Mouse (Mus musculus) heart, embryonic 10.5 days (tissue): ENCODE measurements at regions not wholly inside any gene's neighbourhood (a gene's known extent, or its start where the extent isn't known, plus 50 kb on each side); places are given as distances from the start of the nearest gene placed in this dataset.

ENCODE experiments used
- DNase-seq: peaks from one replicate; pipeline ENCODE4 v3.0.0-alpha.2; 2017; ENCODE audit warnings: low spot score
- H3K27ac ChIP-seq: fragments of 300-500 bp; sonication (generic); 2 replicates; pipeline ENCODE4 v1.5.1; 2016; ENCODE audit warnings: mild to moderate bottlenecking
- H3K27me3 ChIP-seq: fragments of 300-500 bp; sonication (generic); 2 replicates; pipeline ENCODE4 v1.6.1; 2016; ENCODE audit warnings: mild to moderate bottlenecking; ENCODE audit not compliant: poor library complexity, insufficient read depth, severe bottlenecking
- H3K36me3 ChIP-seq: fragments of 300-500 bp; sonication (generic); 2 replicates; pipeline ENCODE4 v1.6.1; 2016; ENCODE audit warnings: mild to moderate bottlenecking, moderate library complexity
- H3K4me1 ChIP-seq: fragments of 300-500 bp; sonication (generic); 2 replicates; pipeline ENCODE4 v1.6.1; 2016; ENCODE audit warnings: mild to moderate bottlenecking
- H3K4me3 ChIP-seq: fragments of 300-500 bp; sonication (generic); 2 replicates; pipeline ENCODE4 v1.5.1; 2016; ENCODE audit warnings: mild to moderate bottlenecking, moderate library complexity
- H3K9me3 ChIP-seq: fragments of 300-500 bp; sonication (generic); 2 replicates; pipeline ENCODE4 v1.6.1; 2016; ENCODE audit warnings: mild to moderate bottlenecking, moderate library complexity
- WGBS: fragments of 180-500 bp; shearing (Covaris S2); methylation state at CpG from one replicate; pipeline ENCODE4 v1.1.7; 2016; 5-methylcytosine and 5-hydroxymethylcytosine counted together

DNA sequence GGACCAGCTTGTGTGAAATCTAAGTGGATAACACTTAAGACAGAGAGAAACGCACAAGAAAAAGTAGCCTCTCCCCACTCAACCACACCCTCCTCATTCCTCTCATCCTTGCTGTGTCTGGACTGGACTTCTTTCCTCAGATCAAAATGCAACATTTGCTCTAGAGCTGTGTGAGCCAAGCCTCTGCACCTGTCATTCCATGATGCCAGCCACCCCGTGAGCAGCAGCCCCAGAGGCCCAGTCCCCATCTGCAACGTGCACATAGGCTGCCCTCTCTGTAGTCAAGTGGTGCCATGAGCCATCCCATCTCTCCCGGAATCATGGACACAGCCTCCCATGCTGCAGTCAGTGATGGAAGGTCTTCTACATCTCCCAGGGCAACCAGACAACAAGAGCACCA lies 55.1 kb upstream of the Gpc1 start:
- H3K27ac ChIP-seq, result no peak overlapping the region
- no peaks in the 10 kb centered on the region for H3K9me3 ChIP-seq
- H3K4me1 ChIP-seq, result peaks cover 45% of the 10 kb centered on the region
- 78% methylated on average over 4 of the region's 4 CpGs for WGBS
- DNase-seq, result no peak
- H3K36me3 ChIP-seq, result no peaks in the 10 kb centered on the region
- H3K4me3 ChIP-seq, result no peak overlapping the region
- H3K27me3 ChIP-seq, result peaks cover 73% of the 10 kb centered on the region

DNA sequence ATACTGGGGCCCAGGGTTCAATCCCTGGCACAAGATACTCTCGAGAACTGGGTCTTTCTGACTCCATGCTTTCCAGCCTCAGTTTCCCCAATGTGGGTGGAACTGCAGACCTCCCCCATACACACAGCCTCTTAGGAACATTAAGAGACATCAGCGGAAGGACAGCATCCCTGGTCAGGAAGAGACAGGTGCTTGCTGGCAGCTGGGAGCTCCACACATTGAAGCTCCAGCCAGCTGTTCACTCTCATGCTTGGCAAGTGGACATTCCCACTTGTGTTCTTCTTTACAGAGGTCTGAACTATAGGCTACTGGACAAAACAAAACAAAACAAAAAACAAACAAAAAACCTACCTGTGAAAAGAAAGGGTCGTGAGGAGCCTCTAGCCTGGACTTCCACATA lies 55.5 kb upstream of the Gpc1 start:
- 62% methylated on average over 3 of the region's 3 CpGs for WGBS
- DNase-seq, result no peak
- H3K27ac ChIP-seq, result no peak overlapping the region
- no peaks in the 10 kb centered on the region for H3K36me3 ChIP-seq
- H3K4me3 ChIP-seq, result no peak overlapping the region
- peaks cover 49% of the 10 kb centered on the region for H3K4me1 ChIP-seq
- H3K27me3 ChIP-seq, result peaks cover 73% of the 10 kb centered on the region
- no peaks in the 10 kb centered on the region for H3K9me3 ChIP-seq

DNA sequence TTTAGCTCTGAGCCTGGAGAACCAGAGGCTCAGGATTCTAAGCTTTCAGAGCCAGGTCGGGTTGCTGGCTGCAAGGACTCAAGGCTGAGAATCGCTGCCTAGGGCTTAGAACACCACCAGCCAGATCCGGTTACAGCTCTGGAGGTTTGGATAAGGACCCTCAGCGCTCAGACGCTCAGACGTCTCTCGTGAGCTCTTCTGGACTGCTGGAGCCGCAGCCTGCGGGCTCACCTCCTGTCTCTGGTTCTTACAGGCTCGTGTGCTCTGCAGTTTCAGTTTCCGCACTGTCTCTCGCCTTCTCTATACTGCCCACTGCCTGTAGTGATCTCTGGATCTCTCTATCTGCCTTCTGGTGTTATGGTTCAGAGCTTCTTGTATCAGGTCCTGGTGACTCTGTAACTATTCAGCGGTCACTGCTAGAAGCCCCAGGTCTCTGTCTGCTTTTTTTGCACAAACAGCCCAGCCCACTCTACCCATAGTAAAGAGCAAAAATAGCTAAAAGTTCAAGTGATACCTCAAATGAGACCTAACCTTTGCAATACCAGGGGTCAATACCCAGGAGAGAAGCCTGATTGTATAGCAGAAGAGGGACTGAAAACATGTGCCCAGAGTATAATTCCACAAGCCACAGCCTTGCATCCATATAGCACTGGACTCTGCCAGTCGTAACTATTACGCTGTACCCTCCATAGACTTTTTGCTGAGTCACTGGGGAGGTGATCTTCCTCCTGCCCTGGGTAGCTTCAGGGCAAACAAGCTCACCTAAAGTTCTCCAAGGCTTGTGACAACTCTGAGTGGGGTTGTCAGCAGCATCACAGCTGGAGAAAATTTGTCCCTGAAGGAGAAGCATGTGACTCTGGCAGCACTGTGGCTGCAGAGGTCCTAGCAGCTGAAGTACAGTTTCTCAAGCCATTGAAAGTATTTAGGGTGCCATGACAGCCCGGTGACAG lies 56.4 kb upstream of the Gpc1 start:
- Histone ChIP-seq H3K36me3 (no peaks in the 10 kb centered on the region), H3K4me3 (peak overlapping the region; percentile 35; the same call in 1 of the 2 replicates), H3K4me1 (peaks cover 49% of the 10 kb centered on the region), H3K9me3 (no peaks in the 10 kb centered on the region), H3K27ac (peak overlapping the region; percentile 60), H3K27me3 (peaks cover 73% of the 10 kb centered on the region)
- DNase-seq, result peak; percentile 84
- 16% methylated on average over 16 of the region's 16 CpGs for WGBS

GRCm38 (mm10) chr1:92774006-92774405 lies 57.4 kb upstream of the Gpc1 start:
- Histone ChIP-seq H3K27me3 (peaks cover 73% of the 10 kb centered on the region), H3K4me3 (peak overlapping the region; percentile 35; the same call in 1 of the 2 replicates), H3K36me3 (no peaks in the 10 kb centered on the region), H3K4me1 (peaks cover 49% of the 10 kb centered on the region), H3K9me3 (no peaks in the 10 kb centered on the region), H3K27ac (peak overlapping the region; percentile 60)
- no peak for DNase-seq
- WGBS, result 51% methylated on average over 3 of the region's 3 CpGs

DNA sequence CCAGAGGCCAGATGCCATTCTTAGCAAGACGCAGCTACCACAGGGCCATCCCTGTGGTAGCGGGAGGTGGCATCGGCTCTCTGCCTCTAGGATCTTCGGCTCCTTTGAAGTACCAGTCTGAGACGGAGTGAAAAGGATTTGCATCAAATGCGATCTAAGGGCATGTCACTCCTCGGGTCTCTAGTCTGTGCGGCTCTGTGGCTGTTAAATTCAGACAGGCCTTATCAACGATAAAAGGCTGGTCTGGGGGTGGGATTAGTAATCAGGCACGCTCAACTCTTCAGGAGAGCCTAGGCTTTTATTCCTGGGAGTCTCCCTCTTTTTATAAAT lies 58.7 kb upstream of the Gpc1 start:
- DNase-seq, result no peak
- Histone ChIP-seq H3K4me1 (peaks cover 49% of the 10 kb centered on the region), H3K27me3 (peaks cover 73% of the 10 kb centered on the region)

GRCm38 (mm10) chr1:92772101-92772783 lies 59.2 kb upstream of the Gpc1 start:
- H3K9me3 ChIP-seq, result no peaks in the 10 kb centered on the region
- peaks cover 49% of the 10 kb centered on the region for H3K4me1 ChIP-seq
- H3K27me3 ChIP-seq, result peaks cover 73% of the 10 kb centered on the region
- no peak overlapping the region for H3K4me3 ChIP-seq
- WGBS, result 32% methylated on average over 9 of the region's 9 CpGs
- no peaks in the 10 kb centered on the region for H3K36me3 ChIP-seq
- peak; percentile 81 for DNase-seq
- peak overlapping the region; percentile 31; the same call in 1 of the 2 replicates for H3K27ac ChIP-seq

More for the DNA sequence above, 58.7 kb upstream of the Gpc1 start:
- no peaks in the 10 kb centered on the region for H3K36me3 ChIP-seq
- 25% methylated on average over 10 of the region's 10 CpGs for WGBS
- peak overlapping the region; percentile 31; the same call in 1 of the 2 replicates for H3K27ac ChIP-seq
- H3K4me3 ChIP-seq, result no peak overlapping the region
- H3K9me3 ChIP-seq, result no peaks in the 10 kb centered on the region

GRCm38 (mm10) chr1:92769696-92770095 lies 61.7 kb upstream of the Gpc1 start:
- Histone ChIP-seq H3K27ac (no peak overlapping the region), H3K27me3 (peaks cover 87% of the 10 kb centered on the region), H3K9me3 (no peaks in the 10 kb centered on the region), H3K4me1 (peaks cover 37% of the 10 kb centered on the region), H3K4me3 (no peak overlapping the region), H3K36me3 (no peaks in the 10 kb centered on the region)
- no peak for DNase-seq
- WGBS, result 73% methylated on average over 7 of the region's 7 CpGs

DNA sequence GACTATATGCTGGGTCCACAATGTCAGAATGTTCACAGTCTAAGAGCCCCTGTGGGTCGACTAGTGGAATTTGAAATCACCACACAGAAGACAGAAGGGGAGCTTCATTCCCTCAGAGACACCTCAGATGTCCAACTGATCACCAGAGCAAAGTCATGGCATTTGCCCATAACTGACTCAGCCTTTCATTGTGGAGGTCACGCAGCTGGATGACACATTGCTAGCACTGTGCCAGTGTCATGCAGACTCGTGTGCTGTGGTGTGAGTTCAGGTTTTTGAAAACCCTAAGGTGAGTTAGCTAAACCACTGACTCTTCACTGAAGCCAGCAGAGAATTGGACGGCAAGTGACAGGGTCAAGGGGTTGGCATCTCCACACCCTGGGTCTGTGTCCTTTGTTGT lies 62.3 kb upstream of the Gpc1 start:
- Histone ChIP-seq H3K27me3 (peaks cover 91% of the 10 kb centered on the region), H3K27ac (no peak overlapping the region), H3K4me1 (peaks cover 31% of the 10 kb centered on the region), H3K9me3 (no peaks in the 10 kb centered on the region), H3K36me3 (no peaks in the 10 kb centered on the region), H3K4me3 (no peak overlapping the region)
- 76% methylated on average over 4 of the region's 4 CpGs for WGBS
- DNase-seq, result no peak

DNA sequence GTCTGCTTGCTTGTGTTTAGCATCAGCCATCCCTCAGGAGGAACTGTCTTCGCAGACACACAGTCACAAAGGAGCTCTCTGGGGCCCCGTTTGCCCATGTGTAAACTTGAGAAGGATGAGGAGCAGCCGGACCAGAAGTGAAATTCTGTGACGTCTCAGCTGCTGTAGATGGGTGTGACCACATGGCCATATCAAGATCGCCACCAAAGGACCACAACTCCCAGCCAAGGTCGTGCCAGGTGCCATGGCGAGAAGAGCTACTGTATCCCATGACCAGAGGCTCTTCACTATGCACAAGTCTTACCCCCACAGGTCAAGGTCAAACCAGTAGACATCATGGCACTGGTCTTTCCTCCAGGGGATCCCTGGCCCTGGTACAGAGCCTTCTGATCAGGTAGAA lies 64.9 kb upstream of the Gpc1 start:
- Histone ChIP-seq H3K27me3 (peaks cover 100% of the 10 kb centered on the region), H3K4me1 (peaks cover 6% of the 10 kb centered on the region), H3K4me3 (no peak overlapping the region), H3K36me3 (no peaks in the 10 kb centered on the region), H3K27ac (no peak overlapping the region), H3K9me3 (no peaks in the 10 kb centered on the region)
- DNase-seq, result no peak
- 78% methylated on average over 7 of the region's 7 CpGs for WGBS

GRCm38 (mm10) chr1:92754793-92755488 lies 76.5 kb upstream of the Gpc1 start:
- H3K4me1 ChIP-seq, result peaks cover 17% of the 10 kb centered on the region
- no peak overlapping the region for H3K27ac ChIP-seq
- no peaks in the 10 kb centered on the region for H3K36me3 ChIP-seq
- no peak for DNase-seq
- no peaks in the 10 kb centered on the region for H3K9me3 ChIP-seq
- no peak overlapping the region for H3K4me3 ChIP-seq
- 72% methylated on average over 20 of the region's 20 CpGs for WGBS
- peaks cover 85% of the 10 kb centered on the region for H3K27me3 ChIP-seq

DNA sequence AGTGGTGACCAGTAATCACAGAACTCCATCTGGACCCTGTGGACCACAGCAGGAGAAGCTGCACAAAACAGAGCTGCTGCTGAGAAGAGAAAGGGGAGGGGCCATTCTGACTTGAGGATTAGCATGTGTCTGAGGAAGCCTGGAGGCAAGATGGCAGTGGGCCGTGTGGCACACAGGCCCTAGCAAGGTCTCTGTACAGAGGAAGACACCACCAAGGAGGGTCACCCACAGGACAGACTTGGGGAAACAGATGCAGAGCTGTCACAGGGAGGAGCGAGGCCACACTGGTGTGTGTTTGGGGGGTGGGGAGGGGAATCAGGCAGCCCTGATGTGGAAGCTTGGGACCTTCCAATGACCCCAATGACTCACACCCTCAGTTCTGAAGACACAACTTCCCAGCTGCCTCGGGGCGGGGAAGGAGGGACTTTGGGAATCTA lies 79.7 kb upstream of the Gpc1 start:
- H3K4me3 ChIP-seq, result no peak overlapping the region
- no peak for DNase-seq
- H3K9me3 ChIP-seq, result 0 out of 2 replicates have a peak, but pooled peaks cover 3% of the 10 kb centered on the region
- peaks cover 23% of the 10 kb centered on the region for H3K4me1 ChIP-seq
- no peaks in the 10 kb centered on the region for H3K36me3 ChIP-seq
- 0 out of 2 replicates have a peak overlapping the region, but pooled peaks have one; percentile 42 for H3K27ac ChIP-seq
- WGBS, result 35% methylated on average over 4 of the region's 4 CpGs
- H3K27me3 ChIP-seq, result peaks cover 67% of the 10 kb centered on the region

DNA sequence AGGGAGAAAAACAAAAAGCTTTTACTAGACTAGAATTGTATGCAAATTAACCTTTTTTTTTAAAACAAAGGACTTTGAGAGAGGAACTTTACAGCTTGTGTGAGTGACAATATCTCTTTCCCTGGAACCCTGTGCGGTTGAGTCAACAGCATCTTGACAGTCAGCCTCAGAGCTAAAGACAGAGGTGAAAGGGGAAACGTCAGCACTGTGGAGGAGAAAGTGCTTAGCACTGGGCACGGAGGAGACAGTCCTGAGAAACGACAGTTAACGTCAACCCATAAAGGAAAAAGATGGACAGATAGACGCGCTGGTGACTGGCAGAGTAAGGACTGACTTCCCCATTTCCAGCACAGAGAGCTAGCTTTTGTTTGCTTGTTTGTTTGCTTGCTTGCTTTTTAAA lies 82.0 kb upstream of the Gpc1 start:
- Histone ChIP-seq H3K27me3 (peaks cover 48% of the 10 kb centered on the region), H3K4me1 (peaks cover 38% of the 10 kb centered on the region), H3K4me3 (no peak overlapping the region), H3K9me3 (0 out of 2 replicates have a peak, but pooled peaks cover 3% of the 10 kb centered on the region), H3K27ac (no peak overlapping the region), H3K36me3 (no peaks in the 10 kb centered on the region)
- WGBS, result 38% methylated on average over 7 of the region's 7 CpGs
- no peak for DNase-seq
